Mouse (Mus musculus): Measurements from ENCODE around the gene Calml3.

DNA sequence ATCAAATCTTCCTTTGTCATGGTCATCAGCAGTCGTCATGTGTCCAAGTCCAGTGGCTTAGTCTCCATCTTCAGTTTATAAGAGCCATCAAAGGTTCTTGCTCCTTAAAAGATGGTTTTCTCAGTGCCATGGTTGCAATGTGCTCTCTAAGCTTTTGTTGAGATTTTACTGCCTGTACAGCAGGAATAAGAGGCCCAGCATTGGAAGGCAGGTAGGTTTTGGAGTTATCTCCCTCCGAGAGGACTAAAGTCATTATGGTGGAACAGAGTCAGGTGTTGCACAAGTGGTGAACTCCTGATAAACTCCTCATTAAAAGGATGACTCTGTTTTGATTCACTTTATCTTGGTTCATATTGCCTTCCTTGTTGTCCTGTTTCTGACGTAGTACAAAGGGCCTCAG, 16.5 kb downstream of the Calml3 start:
- no peak for TF ChIP-seq CTCF (IDR thresholded peaks at IDR 0.05; ENCODE audit: borderline replicate concordance, control insufficient read depth, extremely low read depth, insufficient read depth, low read length, poor library complexity)
- no peak for TF ChIP-seq POLR2A (IDR thresholded peaks at IDR 0.05; ENCODE audit: control insufficient read depth, extremely low read depth, insufficient read depth, low read length, poor library complexity)
